20 mouse cellular contexts compared by ENCODE assay signal in genomic region chr11:75760785-75761184, GRCm38 (mm10). TPM values are rescaled to one million over a fixed set of nuclear protein-coding genes. Genes with fewer than 3 reads are reported as not detected.
"Had no signal": no experiment of that assay in that cellular context is flagged by ENCODE, and none has a peak within 500 bp of the region (broad histone marks: within the 10 kb centered on the region; RNA-seq: fewer than 3 reads in every experiment).

No protein-coding gene starts in this region.

- DNase-seq: liver, postnatal 0 days; lung, adult 2 months; lung, postnatal 14 days; lung, postnatal 36 days; right cerebral cortex, postnatal 14 days; spleen, adult 18-20 months; thymus, adult 2 months; thymus, postnatal 25 days; thymus, postnatal 4 days had no signal

- H3K4me3 ChIP-seq: lung, embryonic 15.5 days; megakaryocyte, embryonic 14.5 days; midbrain, embryonic 13.5 days; midbrain, embryonic 15.5 days; neural tube, embryonic 12.5 days; stomach, embryonic 15.5 days had no signal

- H3K27ac ChIP-seq: lung, embryonic 15.5 days; macrophage; midbrain, embryonic 13.5 days; midbrain, embryonic 15.5 days; neural tube, embryonic 12.5 days; stomach, embryonic 15.5 days; stomach, postnatal 0 days had no signal

- H3K27me3 ChIP-seq: lung, embryonic 15.5 days; megakaryocyte, embryonic 14.5 days; midbrain, embryonic 13.5 days; midbrain, embryonic 15.5 days; neural tube, embryonic 12.5 days; stomach, embryonic 15.5 days had no signal

- H3K4me1 ChIP-seq: lung, embryonic 15.5 days; midbrain, embryonic 13.5 days; midbrain, embryonic 15.5 days; neural tube, embryonic 12.5 days; stomach, embryonic 15.5 days had no signal

- H3K9me3 ChIP-seq: lung, embryonic 15.5 days; megakaryocyte, embryonic 14.5 days; midbrain, embryonic 13.5 days; midbrain, embryonic 15.5 days; neural tube, embryonic 12.5 days; stomach, embryonic 15.5 days had no signal

RNA-seq across cellular contexts. Expression of gene Doc2b, which starts 35.1 kb away (rescaled TPM):
- total RNA-seq: megakaryocyte progenitor cell, adult 5-6 weeks; monocyte, adult 5-6 weeks; neutrophil, adult 5-6 weeks had no signal
- polyA plus RNA-seq: liver, postnatal 0 days; macrophage had no signal
